Mouse (Mus musculus) neural tube, embryonic 11.5 days (tissue): ENCODE measurements around the gene Psmg4. TPM values are rescaled to one million over a fixed set of nuclear protein-coding genes. Genes with fewer than 3 reads are reported as not detected.

ENCODE experiments used
- ATAC-seq: fragments of 200-750 bp; cut with Nextera tagmentation; 2 replicates; pipeline ENCODE4 v1.8.0; 2017; ENCODE audit warnings: moderate number of reproducible peaks, mild to moderate bottlenecking, moderate TSS enrichment, moderate library complexity; ENCODE audit not compliant: insufficient read depth, low FRiP score, low TSS enrichment
- DNase-seq: peaks from one replicate; pipeline ENCODE4 v3.0.0-alpha.2; 2015; ENCODE audit warnings: low spot score
- H3K27ac ChIP-seq: fragments of 300-500 bp; sonication (generic); 2 replicates; pipeline ENCODE4 v1.5.1; 2014; ENCODE audit warnings: low read depth, mild to moderate bottlenecking, low read length
- H3K27me3 ChIP-seq: fragments of 300-500 bp; sonication (generic); 2 replicates; pipeline ENCODE4 v1.6.1; 2014; ENCODE audit warnings: mild to moderate bottlenecking, low read length, mixed read lengths; ENCODE audit not compliant: control insufficient read depth, insufficient read depth
- H3K36me3 ChIP-seq: fragments of 300-500 bp; sonication (generic); 2 replicates; pipeline ENCODE4 v1.6.1; 2014; ENCODE audit warnings: mild to moderate bottlenecking, low read length, moderate library complexity, mixed read lengths; ENCODE audit not compliant: control insufficient read depth, insufficient read depth
- H3K4me1 ChIP-seq: fragments of 300-500 bp; sonication (generic); 2 replicates; pipeline ENCODE4 v1.6.1; 2014; ENCODE audit warnings: low read length, mixed read lengths; ENCODE audit not compliant: control insufficient read depth, insufficient read depth
- H3K4me2 ChIP-seq: fragments of 300-500 bp; sonication (generic); 2 replicates; pipeline ENCODE4 v1.6.1; 2014; ENCODE audit warnings: low read depth, mild to moderate bottlenecking, moderate library complexity
- H3K4me3 ChIP-seq: fragments of 300-500 bp; sonication (generic); 2 replicates; pipeline ENCODE4 v1.5.1; 2014; ENCODE audit warnings: low read depth, low read length
- H3K9ac ChIP-seq: fragments of 300-500 bp; sonication (generic); 2 replicates; pipeline ENCODE4 v1.6.1; 2014; ENCODE audit warnings: mild to moderate bottlenecking, low read length
- H3K9me3 ChIP-seq: fragments of 300-500 bp; sonication (generic); 2 replicates; pipeline ENCODE4 v1.6.1; 2016; ENCODE audit warnings: low read length; ENCODE audit not compliant: control insufficient read depth
- WGBS: fragments of 180-500 bp; shearing (Covaris S2); extraction: QIAGEN DNeasy Blood & Tissue Kit; methylation state at CpG from one replicate; pipeline ENCODE4 v1.1.7; 2014; 5-methylcytosine and 5-hydroxymethylcytosine counted together
- polyA plus RNA-seq: library from polyadenylated mRNA; unstranded; fragments of >200 nt; fragmentation: Nextera tagmentation; extraction: Ambion mirVana; gene quantifications from 2 replicates; pipeline ENCODE4 v1.2.1, GENCODE M21; 2014

The Psmg4 gene
- polyA plus RNA-seq, 1 experiment from 2014 or later = 92.6 TPM

DNA sequence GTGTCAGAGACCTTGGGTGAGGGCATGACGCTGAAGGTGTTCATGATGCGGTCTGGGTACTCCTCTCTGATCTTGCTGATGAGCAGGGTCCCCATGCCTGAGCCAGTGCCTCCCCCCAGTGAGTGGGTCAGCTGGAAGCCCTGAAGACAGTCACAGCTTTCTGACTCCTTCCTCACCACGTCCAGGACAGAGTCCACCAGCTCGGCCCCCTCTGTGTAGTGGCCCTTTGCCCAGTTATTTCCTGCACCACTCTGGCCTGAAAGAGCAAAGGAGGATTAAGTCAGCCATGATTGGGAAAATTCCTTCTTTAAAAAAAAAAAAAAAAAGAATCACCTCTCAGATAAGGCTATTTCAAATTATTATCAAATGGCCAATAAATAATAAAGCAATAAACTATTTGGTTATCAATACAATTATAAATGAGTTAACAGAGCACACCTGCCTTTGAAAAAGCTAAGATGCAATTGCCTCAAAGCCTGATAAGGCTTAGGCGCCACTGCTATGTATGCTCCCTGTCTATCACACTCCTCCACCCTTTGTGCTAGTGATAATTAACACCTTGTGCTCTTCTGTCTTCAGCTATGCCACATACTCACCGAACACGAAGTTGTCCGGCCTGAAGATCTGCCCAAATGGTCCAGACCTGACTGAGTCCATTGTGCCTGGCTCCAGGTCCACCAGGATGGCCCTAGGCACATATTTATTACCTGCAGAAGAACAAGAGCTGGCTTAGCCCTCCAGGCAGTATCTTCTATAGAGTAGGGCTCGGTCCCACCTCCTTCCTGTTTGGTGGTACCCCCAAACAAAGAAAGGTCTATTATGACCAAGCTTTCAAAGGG, 34.3 kb upstream of the Psmg4 start:
- Histone ChIP-seq H3K4me1 (peaks cover 21% of the 10 kb centered on the region), H3K27me3 (no peaks in the 10 kb centered on the region), H3K36me3 (peaks cover 6% of the 10 kb centered on the region), H3K4me2 (peak overlapping the region; percentile 82), H3K9me3 (no peaks in the 10 kb centered on the region), H3K27ac (peak overlapping the region; percentile 100; the same call in 1 of the 2 replicates), H3K9ac (peak overlapping the region; percentile 93), H3K4me3 (peak overlapping the region; percentile 79)
- ATAC-seq = no peak
- peak; percentile 19 for DNase-seq
- WGBS = 62% methylated on average over 8 of the region's 9 CpGs

DNA sequence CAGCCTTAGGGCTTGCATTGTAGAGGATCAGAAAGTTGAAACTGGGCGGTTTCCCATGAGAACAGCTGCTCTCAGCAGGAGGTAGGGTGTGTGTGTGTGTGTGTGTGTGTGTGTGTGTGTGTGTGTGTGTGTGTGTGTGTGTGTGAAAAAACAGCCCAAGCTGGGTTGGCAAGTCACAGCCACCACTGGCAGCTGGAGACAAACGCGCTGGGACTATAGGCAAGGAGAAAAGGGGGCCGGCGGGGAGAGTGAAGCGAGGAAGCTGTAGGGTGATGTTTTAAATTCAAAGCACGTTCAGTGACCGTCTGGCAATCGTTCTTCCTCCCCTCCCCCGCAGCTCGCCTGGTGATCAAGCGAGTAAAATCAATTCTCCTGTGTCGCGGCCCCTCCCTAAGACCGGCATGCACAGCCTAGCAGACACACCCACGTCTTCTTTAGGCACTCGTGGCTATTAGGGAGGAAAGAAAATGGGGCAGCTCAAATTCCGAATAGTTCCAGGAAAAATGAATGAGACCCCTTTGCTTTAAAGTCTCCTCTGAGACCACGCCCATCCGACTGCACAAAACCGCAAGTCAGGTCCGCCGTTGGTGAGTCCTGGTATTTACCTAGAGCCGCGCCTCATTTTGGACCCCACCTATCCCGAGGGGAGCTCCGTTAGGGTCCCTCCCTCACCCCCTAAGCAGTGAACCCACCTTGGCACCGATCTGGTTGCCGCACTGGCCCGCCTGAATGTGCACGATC, 33.1 kb upstream of the Psmg4 start:
- under 1% methylated on average over 31 of the region's 31 CpGs for WGBS
- peak overlapping the region; percentile 100 for H3K27ac ChIP-seq
- H3K36me3 ChIP-seq = peaks cover 2% of the 10 kb centered on the region
- H3K4me3 ChIP-seq = peak overlapping the region; percentile 79
- peaks cover 20% of the 10 kb centered on the region for H3K4me1 ChIP-seq
- H3K9ac ChIP-seq = peak overlapping the region; percentile 93
- ATAC-seq (peak; percentile 7; the same call in 1 of the 2 replicates), DNase-seq (peak; percentile 82)
- peak overlapping the region; percentile 82 for H3K4me2 ChIP-seq
- H3K27me3 ChIP-seq = no peaks in the 10 kb centered on the region
- H3K9me3 ChIP-seq = no peaks in the 10 kb centered on the region

DNA sequence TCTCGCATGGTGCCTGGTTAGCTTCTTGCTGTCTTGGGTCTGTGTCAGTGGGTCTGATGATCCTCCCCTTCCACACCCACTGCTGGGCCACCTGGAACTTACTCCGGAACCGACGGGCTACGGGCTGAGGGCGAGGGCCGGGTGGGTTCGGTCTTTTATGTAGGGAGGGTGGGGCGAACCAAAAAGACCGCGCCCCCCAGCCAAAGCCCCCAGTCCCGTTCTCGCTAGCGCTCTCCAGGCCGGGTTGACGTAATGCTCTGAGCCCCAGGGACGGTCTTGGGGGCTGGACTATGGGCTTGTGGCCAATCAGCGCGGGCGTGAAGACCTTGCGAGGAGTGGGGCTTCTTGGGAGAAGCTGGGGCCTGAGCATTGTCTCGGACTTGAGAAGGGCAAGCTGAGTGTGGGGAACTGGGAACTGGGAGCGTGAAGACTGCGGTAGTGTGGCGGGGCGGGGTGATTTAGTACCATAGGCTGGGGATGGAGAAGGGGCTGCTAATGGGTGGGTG, 32.5 kb upstream of the Psmg4 start, which contains the start of gene Tubb2b:
TSS of gene Tubb2b (minus strand) at position 241 of the 506 bp plus-strand sequence.
- WGBS = 1% methylated on average over 26 of the region's 26 CpGs
- Histone ChIP-seq H3K4me1 (peaks cover 18% of the 10 kb centered on the region), H3K27me3 (no peaks in the 10 kb centered on the region), H3K27ac (peak within 1 kb of the TSS; percentile 100), H3K4me2 (peak within 1 kb of the TSS; percentile 82), H3K9me3 (no peaks in the 10 kb centered on the region), H3K4me3 (peak within 1 kb of the TSS; percentile 79), H3K9ac (peak within 1 kb of the TSS; percentile 93), H3K36me3 (peaks cover 2% of the 10 kb centered on the region; the same call in 1 of the 2 replicates)
- DNase-seq (peak; percentile 98), ATAC-seq (peak; percentile 90)

DNA sequence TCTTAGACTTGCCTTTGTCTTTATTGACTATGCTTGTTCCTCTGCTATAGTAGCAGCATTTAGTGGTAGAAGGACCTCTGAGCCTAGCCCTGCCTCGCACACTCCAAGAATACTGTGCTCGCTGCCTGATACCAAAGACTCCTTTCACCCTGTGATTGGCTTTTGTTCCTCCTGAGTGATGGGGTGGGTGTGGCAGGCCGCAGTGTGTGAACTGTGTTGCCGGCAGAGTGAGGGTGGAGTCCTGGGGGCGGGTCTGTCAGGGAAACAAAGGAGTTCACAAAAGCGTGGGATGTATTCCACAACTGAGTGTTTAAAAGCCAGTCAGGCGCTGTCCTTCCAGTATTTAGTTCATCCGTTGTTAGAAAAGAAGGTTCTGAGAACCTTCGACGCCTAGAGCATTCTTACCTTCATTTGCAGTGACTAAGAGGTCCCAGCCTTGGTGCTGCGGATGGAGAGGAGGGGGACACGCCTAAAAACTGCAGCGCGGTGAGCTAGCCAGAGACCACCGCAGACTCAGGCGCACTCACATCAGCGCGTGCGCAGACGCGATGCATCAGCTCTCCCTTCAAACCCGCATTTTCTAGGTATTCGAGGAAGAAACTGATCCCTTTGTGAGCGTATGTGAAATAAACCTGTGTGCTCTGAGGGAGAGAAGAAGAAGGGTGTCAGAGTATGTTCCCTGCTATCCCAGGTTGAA, 31.6 kb upstream of the Psmg4 start:
- Histone ChIP-seq H3K27me3 (no peaks in the 10 kb centered on the region), H3K4me1 (peaks cover 12% of the 10 kb centered on the region; the same call in 1 of the 2 replicates), H3K4me2 (peak overlapping the region; percentile 82), H3K27ac (peak overlapping the region; percentile 100), H3K9ac (peak overlapping the region; percentile 93), H3K4me3 (peak overlapping the region; percentile 79), H3K36me3 (no peaks in the 10 kb centered on the region), H3K9me3 (no peaks in the 10 kb centered on the region)
- DNase-seq = peak; percentile 90
- WGBS = under 1% methylated on average over 24 of the region's 24 CpGs
- ATAC-seq = peak; percentile 75

DNA sequence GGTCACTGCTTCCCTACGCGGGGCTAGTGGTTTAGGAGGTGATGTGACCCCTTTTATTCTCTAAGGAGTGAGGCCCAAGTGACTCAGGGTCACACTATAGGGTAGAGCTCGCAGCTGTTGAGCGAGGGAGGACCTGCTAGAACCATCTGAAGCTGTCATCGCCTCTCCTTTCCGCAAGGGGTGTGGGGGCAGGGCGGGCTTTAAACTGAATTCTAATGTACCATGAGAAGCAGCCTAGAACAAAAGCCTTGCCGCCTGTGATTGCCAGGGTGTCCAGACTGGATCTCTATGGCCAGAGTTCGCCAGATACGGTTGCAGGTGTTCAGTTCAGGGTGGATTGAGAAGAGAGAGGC, 31.1 kb upstream of the Psmg4 start:
- Histone ChIP-seq H3K27me3 (no peaks in the 10 kb centered on the region), H3K4me2 (peak overlapping the region; percentile 82), H3K4me1 (peaks cover 7% of the 10 kb centered on the region; the same call in 1 of the 2 replicates), H3K4me3 (peak overlapping the region; percentile 79), H3K36me3 (no peaks in the 10 kb centered on the region), H3K27ac (peak overlapping the region; percentile 100), H3K9ac (peak overlapping the region; percentile 93), H3K9me3 (no peaks in the 10 kb centered on the region)
- ATAC-seq (peak; percentile 35), DNase-seq (peak; percentile 89)
- under 1% methylated on average over 10 of the region's 10 CpGs for WGBS

DNA sequence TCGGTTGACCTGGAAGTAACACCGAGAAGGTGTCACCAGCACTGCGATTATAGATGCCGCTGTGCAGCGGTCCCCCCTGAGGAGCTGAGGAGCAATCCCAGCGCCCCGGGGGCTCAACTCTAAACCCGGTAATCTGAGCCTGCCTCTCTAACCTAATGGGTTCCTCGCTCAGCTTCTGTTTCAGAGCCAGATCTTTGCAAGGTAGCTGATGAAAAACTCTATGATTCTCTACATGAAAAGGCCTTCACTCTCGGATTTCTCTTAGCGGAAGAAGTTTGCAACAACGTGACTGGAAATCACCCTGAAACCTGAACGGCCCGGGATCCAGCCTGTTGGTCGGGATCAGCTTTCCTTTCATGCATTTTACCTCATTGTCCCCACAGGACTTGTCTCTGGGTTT, 30.5 kb upstream of the Psmg4 start:
- H3K9me3 ChIP-seq = no peaks in the 10 kb centered on the region
- H3K9ac ChIP-seq = peak overlapping the region; percentile 93
- peak overlapping the region; percentile 79 for H3K4me3 ChIP-seq
- H3K36me3 ChIP-seq = no peaks in the 10 kb centered on the region
- WGBS = 1% methylated on average over 15 of the region's 15 CpGs
- DNase-seq (peak; percentile 66), ATAC-seq (no peak)
- peaks cover 7% of the 10 kb centered on the region; the same call in 1 of the 2 replicates for H3K4me1 ChIP-seq
- no peaks in the 10 kb centered on the region for H3K27me3 ChIP-seq
- peak overlapping the region; percentile 82 for H3K4me2 ChIP-seq
- H3K27ac ChIP-seq = peak overlapping the region; percentile 100

DNA sequence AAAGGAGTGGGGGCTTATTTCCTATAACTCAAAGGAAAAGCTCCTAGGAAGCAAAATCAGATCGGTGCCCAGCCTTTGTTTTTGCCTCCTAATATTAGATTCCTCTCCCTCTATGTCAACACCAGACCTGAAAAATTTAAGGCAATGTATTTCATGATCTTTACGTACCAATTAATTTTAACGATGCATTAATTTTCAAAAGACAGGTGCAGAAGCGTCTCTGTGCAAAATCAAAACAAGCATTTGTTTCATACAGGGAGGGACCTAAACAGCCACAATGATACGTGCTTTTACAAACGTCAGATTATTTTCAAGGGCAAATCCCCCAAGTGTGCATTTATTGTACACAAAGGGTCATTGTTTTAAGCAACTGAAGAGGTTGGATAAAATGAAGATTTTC, 29.9 kb upstream of the Psmg4 start:
- H3K9ac ChIP-seq = peak overlapping the region; percentile 93
- H3K36me3 ChIP-seq = no peaks in the 10 kb centered on the region
- ATAC-seq (no peak), DNase-seq (peak; percentile 13)
- H3K4me2 ChIP-seq = peak overlapping the region; percentile 82
- 12% methylated on average over 6 of the region's 6 CpGs for WGBS
- no peaks in the 10 kb centered on the region for H3K9me3 ChIP-seq
- H3K27me3 ChIP-seq = no peaks in the 10 kb centered on the region
- peak overlapping the region; percentile 79 for H3K4me3 ChIP-seq
- peak overlapping the region; percentile 100 for H3K27ac ChIP-seq
- peaks cover 7% of the 10 kb centered on the region; the same call in 1 of the 2 replicates for H3K4me1 ChIP-seq
